Mouse (Mus musculus) liver, postnatal 0 days (tissue): ENCODE data around the gene Map3k13.

Experiments
- CTCF ChIP-seq: sonication (generic); IDR thresholded peaks from 2 replicates; pipeline ENCODE4 v1.5.1; 2016; ENCODE audit warnings: antibody characterized with exemption, low read depth
- EP300 ChIP-seq: IDR thresholded peaks from 2 replicates; pipeline ENCODE4 v1.6.1; 2016; ENCODE audit warnings: antibody characterized with exemption, low read depth, mild to moderate bottlenecking

DNA sequence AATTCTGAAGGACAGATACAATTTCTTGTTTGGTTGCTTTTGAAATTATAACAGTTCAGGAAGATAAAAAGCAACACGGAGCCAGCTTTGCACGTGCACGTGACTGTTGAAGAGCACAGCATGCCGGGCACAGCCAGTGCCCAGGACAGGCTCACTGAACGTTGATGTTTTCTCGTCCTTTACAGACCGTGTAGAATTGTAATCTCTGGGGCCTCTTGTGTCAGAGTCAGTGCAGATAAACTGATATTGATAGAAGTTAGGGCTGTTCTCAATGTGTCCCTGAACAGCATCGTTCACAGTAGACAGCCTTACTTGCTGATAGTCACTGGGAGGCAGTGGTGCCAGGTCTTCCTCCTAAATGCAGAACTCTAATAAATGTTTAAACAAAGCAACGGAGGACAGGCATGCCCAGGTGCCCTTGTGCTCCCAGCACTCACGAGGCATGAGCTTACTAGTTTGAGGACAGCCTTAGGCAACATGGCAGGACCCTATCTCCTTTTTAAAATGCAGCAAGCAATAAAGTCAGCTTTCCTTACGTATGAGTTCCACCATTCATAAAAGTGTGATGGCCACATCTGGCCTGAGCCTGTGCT is 71.9 kb downstream of the Map3k13 start:
- TF ChIP-seq CTCF (no peak), EP300 (no peak)
